Mouse (Mus musculus) stomach, postnatal 0 days (tissue): ENCODE results near the gene Sgk2.

Experiments used
- CTCF ChIP-seq: IDR thresholded peaks from 2 replicates; pipeline ENCODE4 v1.5.1; 2016; ENCODE audit warnings: antibody characterized with exemption, low read depth, mild to moderate bottlenecking, moderate library complexity
- EP300 ChIP-seq: optimal IDR thresholded peaks from 2 replicates; pipeline ENCODE3; 2016; ENCODE audit warnings: antibody characterized with exemption

GRCm38 (mm10) chr2:163039940-163040339 lies 52.8 kb downstream of the Sgk2 start:
- TF ChIP-seq CTCF (no peak), EP300 (no peak)
